Mouse (Mus musculus) myocyte (in vitro differentiated cells): ENCODE measurements at regions not wholly inside any gene's neighbourhood (a gene's known extent, or its start where the extent isn't known, plus 50 kb on each side); places are given as distances from the start of the nearest gene placed in this dataset.

Experiments used
- CEBPB ChIP-seq: IDR thresholded peaks from 2 replicates; pipeline ENCODE4 v1.6.1; 2011; ENCODE audit warnings: mild to moderate bottlenecking, moderate library complexity; ENCODE audit not compliant: poor library complexity, insufficient read depth, severe bottlenecking
- MAX ChIP-seq: IDR thresholded peaks from one replicate; pipeline ENCODE4 v1.6.1; 2011; ENCODE audit warnings: low read depth, mild to moderate bottlenecking, control low read depth
- POLR2A ChIP-seq: IDR thresholded peaks from one replicate; pipeline ENCODE4 v1.6.1; 2011; ENCODE audit warnings: low read depth, mild to moderate bottlenecking, control low read depth, moderate library complexity; ENCODE audit not compliant: insufficient read length
- REST ChIP-seq: IDR thresholded peaks from one replicate; pipeline ENCODE4 v1.6.1; 2011; ENCODE audit warnings: mild to moderate bottlenecking, control low read depth, moderate library complexity; ENCODE audit not compliant: insufficient read depth, insufficient read length
- TCF12 ChIP-seq: IDR thresholded peaks from one replicate; pipeline ENCODE4 v1.6.1; 2011; ENCODE audit warnings: mild to moderate bottlenecking, control low read depth; ENCODE audit not compliant: poor library complexity, insufficient read depth, severe bottlenecking
- TCF3 ChIP-seq: IDR thresholded peaks from one replicate; pipeline ENCODE4 v1.6.1; 2011; ENCODE audit warnings: low read depth, control low read depth; ENCODE audit not compliant: insufficient read length
- USF1 ChIP-seq: IDR thresholded peaks from one replicate; pipeline ENCODE4 v1.6.1; 2011; ENCODE audit warnings: low read depth, mild to moderate bottlenecking, control low read depth, moderate library complexity

GRCm38 (mm10) chr2:161185122-161185521 is 76.2 kb upstream of the Chd6 start:
- TF ChIP-seq MAX (no peak), POLR2A (no peak), TCF12 (no peak), TCF3 (no peak), REST (no peak), CEBPB (no peak), USF1 (no peak)
